Mouse (Mus musculus) brain, embryonic 14.5 days (tissue): ENCODE measurements around the gene Pced1b.

ENCODE experiments used
- CTCF ChIP-seq: fragments of 200-500 bp; IDR thresholded peaks from 2 replicates; pipeline ENCODE4 v1.5.1; 2012; ENCODE audit warnings: inconsistent platforms, mild to moderate bottlenecking, moderate library complexity, borderline replicate concordance; ENCODE audit not compliant: insufficient read depth, insufficient read length; ENCODE audit errors: extremely low read depth
- POLR2A ChIP-seq: fragments of 200-500 bp; IDR thresholded peaks from 2 replicates; pipeline ENCODE4 v1.6.1; 2012; ENCODE audit warnings: mild to moderate bottlenecking, inconsistent platforms, borderline replicate concordance; ENCODE audit not compliant: poor library complexity, insufficient read depth, insufficient read length, severe bottlenecking; ENCODE audit errors: extremely low read depth

DNA sequence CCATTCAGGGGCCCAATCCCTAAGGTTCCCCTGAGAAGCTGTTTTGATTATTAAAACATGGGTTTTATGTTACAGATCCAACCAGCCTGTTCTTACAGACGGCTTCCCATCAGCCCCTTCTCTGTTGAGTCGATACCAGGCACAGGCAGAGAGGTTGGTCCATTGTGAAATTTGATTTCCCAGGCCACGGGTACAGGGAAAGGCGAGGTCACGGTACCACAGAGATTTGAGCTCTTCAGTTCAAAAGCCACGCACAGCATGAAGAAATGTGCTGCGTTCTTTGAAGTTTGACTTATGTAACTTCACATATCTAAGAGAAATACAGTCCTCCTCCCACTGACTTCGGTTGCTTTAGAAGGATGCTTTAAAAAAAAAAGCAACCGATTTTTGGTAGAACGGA is 39.8 kb downstream of the Pced1b start:
- TF ChIP-seq CTCF = no peak
- TF ChIP-seq POLR2A = no peak
